Mouse (Mus musculus): ENCODE results near the gene Lrch3. TPM values are rescaled to one million over a fixed set of nuclear protein-coding genes. Genes with fewer than 3 reads are reported as not detected.
"Not testable (repeated sequence)": the region's sequence is repeated elsewhere in the genome, so short reads cannot be mapped to it uniquely, and the experiment has no call there.

Gene Lrch3
- polyA plus RNA-seq, 1 experiment from 2014 or later, result 51.7 TPM

DNA sequence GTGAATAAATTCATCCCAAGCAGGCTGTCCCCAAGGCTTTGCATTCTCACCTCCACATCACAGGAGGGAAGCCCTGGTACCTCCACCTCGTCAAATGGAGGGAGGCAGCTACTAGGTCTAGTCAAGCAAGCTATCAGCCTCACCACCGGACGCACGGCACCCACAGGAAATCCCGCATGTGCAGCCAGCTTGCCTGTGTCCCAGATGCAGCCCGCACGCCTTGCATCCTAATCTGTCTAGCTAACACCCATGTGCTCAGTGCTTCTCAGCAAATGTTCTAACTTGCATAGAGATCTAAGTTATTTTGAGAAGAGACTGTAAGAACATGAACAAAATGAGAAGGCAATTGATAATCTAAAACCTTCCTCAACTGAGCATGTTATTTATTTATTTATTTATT, 112.5 kb downstream of the Lrch3 start:
- 92% methylated on average over 7 of the region's 7 CpGs for WGBS
- no peak overlapping the region for H3K4me2 ChIP-seq (ENCODE audit: low read length)
- H3K9me3 ChIP-seq (ENCODE audit: control insufficient read depth, low read length), result no peaks in the 10 kb centered on the region
- DNase-seq (no peak), ATAC-seq (ENCODE audit: low FRiP score, low TSS enrichment) (no peak)
- no peak overlapping the region for H3K9ac ChIP-seq (replicated peaks; ENCODE audit: low read length)
- H3K27me3 ChIP-seq (ENCODE audit: control insufficient read depth, insufficient read depth, low read length), result no peaks in the 10 kb centered on the region
- no peaks in the 10 kb centered on the region for H3K4me1 ChIP-seq (ENCODE audit: control insufficient read depth, insufficient read depth, low read length)
- no peak overlapping the region for H3K4me3 ChIP-seq (replicated peaks; ENCODE audit: low read depth, low read length)
- no peak overlapping the region for H3K27ac ChIP-seq (replicated peaks; ENCODE audit: low read depth, low read length)
- no peaks in the 10 kb centered on the region for H3K36me3 ChIP-seq (ENCODE audit: control insufficient read depth, insufficient read depth, low read length)

- Histone ChIP-seq H3K4me3 (replicated peaks; ENCODE audit: low read depth, low read length) (no peak overlapping the region), H3K27me3 (ENCODE audit: control insufficient read depth, insufficient read depth, low read length) (no peaks in the 10 kb centered on the region), H3K36me3 (ENCODE audit: control insufficient read depth, insufficient read depth, low read length) (no peaks in the 10 kb centered on the region), H3K9ac (replicated peaks; ENCODE audit: low read length) (no peak overlapping the region), H3K27ac (replicated peaks; ENCODE audit: low read depth, low read length) (no peak overlapping the region), H3K4me2 (ENCODE audit: low read length) (no peak overlapping the region), H3K9me3 (ENCODE audit: control insufficient read depth, low read length) (no peaks in the 10 kb centered on the region), H3K4me1 (ENCODE audit: control insufficient read depth, insufficient read depth, low read length) (no peaks in the 10 kb centered on the region)
- no peak for ATAC-seq (ENCODE audit: low FRiP score, low TSS enrichment)
- 92% methylated on average over 4 of the region's 4 CpGs for WGBS
- DNase-seq, result no peak
Measured at GRCm38 (mm10) chr16:33036006-33036405, 122.1 kb downstream of the Lrch3 start.

- H3K27ac ChIP-seq (replicated peaks; ENCODE audit: low read depth, low read length), result no peak overlapping the region
- no peaks in the 10 kb centered on the region for H3K36me3 ChIP-seq (ENCODE audit: control insufficient read depth, insufficient read depth, low read length)
- no peaks in the 10 kb centered on the region for H3K4me1 ChIP-seq (ENCODE audit: control insufficient read depth, insufficient read depth, low read length)
- H3K27me3 ChIP-seq (ENCODE audit: control insufficient read depth, insufficient read depth, low read length), result no peaks in the 10 kb centered on the region
- ATAC-seq (ENCODE audit: low FRiP score, low TSS enrichment), result no peak
- no peak overlapping the region for H3K4me3 ChIP-seq (replicated peaks; ENCODE audit: low read depth, low read length)
- H3K9me3 ChIP-seq (ENCODE audit: control insufficient read depth, low read length), result no peaks in the 10 kb centered on the region
- WGBS, result 86% methylated on average over 1 of the region's 1 CpGs
- DNase-seq, result no peak
- H3K9ac ChIP-seq (replicated peaks; ENCODE audit: low read length), result no peak overlapping the region
- H3K4me2 ChIP-seq (ENCODE audit: low read length), result no peak overlapping the region
Measured at GRCm38 (mm10) chr16:33042682-33043081, 128.8 kb downstream of the Lrch3 start.

GRCm38 (mm10) chr16:33043268-33043667, 129.4 kb downstream of the Lrch3 start:
- DNase-seq, result no peak
- H3K9ac ChIP-seq (replicated peaks; ENCODE audit: low read length), result no peak overlapping the region
- H3K4me1 ChIP-seq (ENCODE audit: control insufficient read depth, insufficient read depth, low read length), result no peaks in the 10 kb centered on the region
- 77% methylated on average over 2 of the region's 2 CpGs for WGBS
- no peak for ATAC-seq (ENCODE audit: low FRiP score, low TSS enrichment)
- H3K27ac ChIP-seq (replicated peaks; ENCODE audit: low read depth, low read length), result no peak overlapping the region
- H3K9me3 ChIP-seq (ENCODE audit: control insufficient read depth, low read length), result no peaks in the 10 kb centered on the region
- no peak overlapping the region for H3K4me3 ChIP-seq (replicated peaks; ENCODE audit: low read depth, low read length)
- no peaks in the 10 kb centered on the region for H3K27me3 ChIP-seq (ENCODE audit: control insufficient read depth, insufficient read depth, low read length)
- no peaks in the 10 kb centered on the region for H3K36me3 ChIP-seq (ENCODE audit: control insufficient read depth, insufficient read depth, low read length)
- no peak overlapping the region for H3K4me2 ChIP-seq (ENCODE audit: low read length)

DNA sequence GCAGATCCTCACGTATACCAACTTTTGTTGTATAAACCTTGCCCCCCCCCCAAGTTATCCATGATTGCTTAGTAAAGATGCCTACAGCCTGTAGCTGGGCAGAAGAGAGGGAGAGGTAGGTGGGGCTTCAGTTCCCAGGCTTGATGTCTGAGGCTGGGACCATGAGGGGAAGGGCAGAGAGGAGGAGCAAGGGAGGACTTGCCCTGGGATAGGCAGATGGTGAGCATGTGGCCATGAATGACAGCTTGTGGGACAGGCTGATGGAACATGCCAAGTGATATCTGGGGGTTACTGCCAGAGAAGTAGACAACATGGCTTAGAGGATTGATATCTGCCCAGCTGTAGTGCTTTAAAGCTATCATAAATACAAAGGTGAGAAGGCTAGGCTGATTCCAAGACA, 134.1 kb downstream of the Lrch3 start:
- H3K4me2 ChIP-seq (ENCODE audit: low read length), result no peak overlapping the region
- WGBS, result 97% methylated on average over 1 of the region's 1 CpGs
- H3K27me3 ChIP-seq (ENCODE audit: control insufficient read depth, insufficient read depth, low read length), result no peaks in the 10 kb centered on the region
- DNase-seq (no peak), ATAC-seq (ENCODE audit: low FRiP score, low TSS enrichment) (no peak)
- no peak overlapping the region for H3K4me3 ChIP-seq (replicated peaks; ENCODE audit: low read depth, low read length)
- no peak overlapping the region for H3K27ac ChIP-seq (replicated peaks; ENCODE audit: low read depth, low read length)
- 0 out of 2 replicates have a peak, but pooled peaks cover 3% of the 10 kb centered on the region for H3K36me3 ChIP-seq (ENCODE audit: control insufficient read depth, insufficient read depth, low read length)
- no peaks in the 10 kb centered on the region for H3K4me1 ChIP-seq (ENCODE audit: control insufficient read depth, insufficient read depth, low read length)
- no peak overlapping the region for H3K9ac ChIP-seq (replicated peaks; ENCODE audit: low read length)
- H3K9me3 ChIP-seq (ENCODE audit: control insufficient read depth, low read length), result no peaks in the 10 kb centered on the region

- no peak overlapping the region for H3K4me2 ChIP-seq (ENCODE audit: low read length)
- no peaks in the 10 kb centered on the region for H3K27me3 ChIP-seq (ENCODE audit: control insufficient read depth, insufficient read depth, low read length)
- WGBS, result 81% methylated on average over 2 of the region's 2 CpGs
- no peaks in the 10 kb centered on the region for H3K9me3 ChIP-seq (ENCODE audit: control insufficient read depth, low read length)
- no peak overlapping the region for H3K27ac ChIP-seq (replicated peaks; ENCODE audit: low read depth, low read length)
- 0 out of 2 replicates have a peak, but pooled peaks cover 3% of the 10 kb centered on the region for H3K36me3 ChIP-seq (ENCODE audit: control insufficient read depth, insufficient read depth, low read length)
- no peak for ATAC-seq (ENCODE audit: low FRiP score, low TSS enrichment)
- DNase-seq, result no peak
- H3K4me3 ChIP-seq (replicated peaks; ENCODE audit: low read depth, low read length), result no peak overlapping the region
- H3K4me1 ChIP-seq (ENCODE audit: control insufficient read depth, insufficient read depth, low read length), result no peaks in the 10 kb centered on the region
- H3K9ac ChIP-seq (replicated peaks; ENCODE audit: low read length), result no peak overlapping the region
Measured at GRCm38 (mm10) chr16:33048686-33049085, 134.8 kb downstream of the Lrch3 start.

DNA sequence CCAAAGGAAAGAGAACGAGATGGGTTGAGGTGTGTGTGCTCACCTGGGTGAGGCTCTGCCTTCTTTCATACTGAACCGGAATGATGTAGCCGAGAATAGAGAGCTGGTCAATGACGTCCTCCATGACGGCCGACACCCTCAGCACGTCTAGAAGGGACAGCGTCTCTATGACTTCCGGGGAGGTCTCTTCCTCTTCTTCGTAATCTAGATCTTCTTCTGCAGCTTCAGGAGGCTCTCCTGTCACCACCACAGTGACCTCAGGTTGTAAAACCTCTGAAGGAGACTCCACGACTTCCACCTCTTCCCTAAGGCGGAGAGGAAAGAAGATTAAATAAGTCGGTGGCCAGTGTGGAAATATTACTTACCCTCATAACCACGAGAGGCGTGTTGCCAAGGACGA, 135.9 kb downstream of the Lrch3 start:
- no peak overlapping the region for H3K4me3 ChIP-seq (replicated peaks; ENCODE audit: low read depth, low read length)
- WGBS, result 96% methylated on average over 16 of the region's 16 CpGs

DNA sequence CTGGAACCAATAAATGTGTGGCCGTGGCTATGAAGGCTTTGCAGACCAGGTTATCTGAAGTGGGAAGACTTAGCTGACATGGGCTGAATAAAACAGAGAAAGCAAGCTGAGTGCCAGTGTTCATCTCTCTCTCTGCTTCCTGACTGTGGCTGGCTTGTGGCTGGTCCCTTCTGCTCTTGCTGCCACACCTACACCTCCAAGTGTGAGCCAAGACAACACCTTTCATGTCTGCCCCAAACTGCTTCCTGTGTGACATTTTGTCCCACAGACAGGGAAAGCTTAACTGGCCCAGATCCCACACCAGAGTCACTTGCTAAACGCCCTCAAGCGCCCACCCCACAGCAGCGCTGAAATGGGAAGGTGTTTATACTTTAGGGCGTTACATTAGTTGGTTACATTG, 139.2 kb downstream of the Lrch3 start:
- Histone ChIP-seq H3K9ac (replicated peaks; ENCODE audit: low read length) (no peak overlapping the region), H3K4me3 (replicated peaks; ENCODE audit: low read depth, low read length) (no peak overlapping the region), H3K9me3 (ENCODE audit: control insufficient read depth, low read length) (no peaks in the 10 kb centered on the region), H3K27ac (replicated peaks; ENCODE audit: low read depth, low read length) (no peak overlapping the region), H3K36me3 (ENCODE audit: control insufficient read depth, insufficient read depth, low read length) (peaks cover 7% of the 10 kb centered on the region), H3K4me2 (ENCODE audit: low read length) (no peak overlapping the region), H3K27me3 (ENCODE audit: control insufficient read depth, insufficient read depth, low read length) (no peaks in the 10 kb centered on the region), H3K4me1 (ENCODE audit: control insufficient read depth, insufficient read depth, low read length) (peaks cover 7% of the 10 kb centered on the region; the same call in 1 of the 2 replicates)
- no peak for ATAC-seq (ENCODE audit: low FRiP score, low TSS enrichment)
- whole genome bisulfite sequencing, result 82% methylated on average over 5 of the region's 5 CpGs
- DNase-seq, result no peak

More for the DNA sequence above, 135.9 kb downstream of the Lrch3 start:
- Histone ChIP-seq H3K9me3 (ENCODE audit: control insufficient read depth, low read length) (no peaks in the 10 kb centered on the region), H3K27ac (replicated peaks; ENCODE audit: low read depth, low read length) (no peak overlapping the region), H3K36me3 (ENCODE audit: control insufficient read depth, insufficient read depth, low read length) (0 out of 2 replicates have a peak, but pooled peaks cover 3% of the 10 kb centered on the region), H3K4me2 (ENCODE audit: low read length) (no peak overlapping the region), H3K9ac (replicated peaks; ENCODE audit: low read length) (no peak overlapping the region), H3K4me1 (ENCODE audit: control insufficient read depth, insufficient read depth, low read length) (no peaks in the 10 kb centered on the region), H3K27me3 (ENCODE audit: control insufficient read depth, insufficient read depth, low read length) (no peaks in the 10 kb centered on the region)
- ATAC-seq (ENCODE audit: low FRiP score, low TSS enrichment) (no peak), DNase-seq (no peak)

DNA sequence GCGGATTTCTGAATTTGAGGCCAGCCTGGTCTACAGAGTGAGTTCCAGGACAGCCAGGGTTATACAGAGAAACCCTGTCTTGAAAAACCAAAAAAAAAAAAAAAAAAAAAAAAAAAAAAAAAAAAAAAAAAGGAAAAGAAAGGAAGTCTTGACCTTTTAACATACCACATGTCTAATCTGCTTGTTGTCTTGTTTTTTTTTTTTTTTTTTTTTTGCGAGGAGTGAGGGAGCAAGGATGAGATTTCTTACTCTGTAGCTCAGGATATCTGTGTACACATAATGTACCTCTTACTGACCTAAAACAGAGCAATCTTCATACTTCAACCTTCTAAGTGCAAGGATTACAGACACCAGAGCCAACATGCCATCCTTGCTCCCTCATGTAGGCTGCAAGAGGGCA, 141.0 kb downstream of the Lrch3 start:
- not testable (repeated sequence) for ATAC-seq (ENCODE audit: low FRiP score, low TSS enrichment); H3K4me3 ChIP-seq (replicated peaks; ENCODE audit: low read depth, low read length); DNase-seq; H3K9me3 ChIP-seq (ENCODE audit: control insufficient read depth, low read length); H3K4me1 ChIP-seq (ENCODE audit: control insufficient read depth, insufficient read depth, low read length); H3K27me3 ChIP-seq (ENCODE audit: control insufficient read depth, insufficient read depth, low read length); H3K4me2 ChIP-seq (ENCODE audit: low read length); H3K9ac ChIP-seq (replicated peaks; ENCODE audit: low read length); H3K27ac ChIP-seq (replicated peaks; ENCODE audit: low read depth, low read length)
- H3K36me3 ChIP-seq (ENCODE audit: control insufficient read depth, insufficient read depth, low read length), result peaks cover 22% of the 10 kb centered on the region
- WGBS, result 91% methylated on average over 2 of the region's 2 CpGs
